Mouse (Mus musculus) heart, postnatal 0 days (tissue): ENCODE measurements around the gene Mcoln2.

ENCODE experiments used
- CTCF ChIP-seq: IDR thresholded peaks from 2 replicates; pipeline ENCODE4 v1.5.1; 2016; ENCODE audit warnings: antibody characterized with exemption, control low read depth, low read depth
- EP300 ChIP-seq: IDR thresholded peaks from 2 replicates; pipeline ENCODE4 v1.6.1; 2016; ENCODE audit warnings: antibody characterized with exemption, low read depth

DNA sequence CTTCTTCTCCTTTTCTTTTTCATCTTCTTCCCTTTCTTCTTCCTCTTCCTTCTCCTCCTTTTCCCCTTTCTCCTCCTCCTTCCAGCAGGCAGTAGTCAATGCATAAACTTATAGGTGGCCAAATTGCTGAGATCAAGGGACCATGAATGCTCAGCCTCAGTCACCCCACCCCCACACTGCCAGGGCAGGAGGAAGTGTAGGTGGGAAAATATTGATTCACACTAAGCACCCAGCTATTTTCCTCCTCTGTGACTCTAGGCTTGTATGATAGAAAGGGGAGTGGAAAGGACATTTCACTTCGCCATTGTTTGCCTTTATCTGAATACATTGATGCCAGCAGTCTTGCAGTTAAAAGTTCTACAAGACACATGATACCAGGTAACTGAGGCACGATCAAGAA is 57.8 kb downstream of the Mcoln2 start:
- no peak for TF ChIP-seq CTCF
- TF ChIP-seq EP300: no peak
